ENCODE assay signal across 8 mouse cellular contexts in genomic region chr3:54807666-54808217, GRCm38 (mm10). TPM values are rescaled to one million over a fixed set of nuclear protein-coding genes. Genes with fewer than 3 reads are reported as not detected.
DNase-seq lines count a peak whose midpoint lies in the region; ATAC-seq lines count a peak whose summit lies in the region.

Gene Rfxap (minus strand): TSS chr3:54807791.

- peak within 1 kb of the TSS; percentile 96 for H3K9ac ChIP-seq in heart, embryonic 14.5 days (ENCODE audit: low read length)
- peak within 1 kb of the TSS; percentile 96 for H3K9ac ChIP-seq in liver, embryonic 13.5 days
- peak within 1 kb of the TSS; percentile 98 for H3K9ac ChIP-seq in stomach, embryonic 16.5 days (ENCODE audit: low read length)

- H3K9me3 ChIP-seq in heart, embryonic 14.5 days (ENCODE audit: control insufficient read depth, low read length) = no peaks in the 10 kb centered on the region
- H3K9me3 ChIP-seq in liver, embryonic 13.5 days (replicated peaks) = no peaks in the 10 kb centered on the region
- no peaks in the 10 kb centered on the region for H3K9me3 ChIP-seq in stomach, embryonic 16.5 days (replicated peaks; ENCODE audit: control insufficient read depth, low read length)

- H3K27me3 ChIP-seq in heart, embryonic 14.5 days (ENCODE audit: control insufficient read depth, insufficient read depth, low read length) = no peaks in the 10 kb centered on the region
- 0 out of 2 replicates have a peak, but pooled peaks cover 3% of the 10 kb centered on the region for H3K27me3 ChIP-seq in liver, embryonic 13.5 days
- no peaks in the 10 kb centered on the region for H3K27me3 ChIP-seq in stomach, embryonic 16.5 days (ENCODE audit: control insufficient read depth, insufficient read depth, low read length)

- H3K4me2 ChIP-seq in heart, embryonic 14.5 days (ENCODE audit: low read length) = peak within 1 kb of the TSS; percentile 96
- H3K4me2 ChIP-seq in liver, embryonic 13.5 days = peak within 1 kb of the TSS; percentile 98
- peak within 1 kb of the TSS; percentile 55 for H3K4me2 ChIP-seq in stomach, embryonic 16.5 days (ENCODE audit: low read depth, low read length)

- H3K36me3 ChIP-seq in heart, embryonic 14.5 days (ENCODE audit: control insufficient read depth, insufficient read depth, low read length) = peaks cover 22% of the 10 kb centered on the region
- peaks cover 20% of the 10 kb centered on the region for H3K36me3 ChIP-seq in liver, embryonic 13.5 days
- peaks cover 9% of the 10 kb centered on the region; the same call in 1 of the 2 replicates for H3K36me3 ChIP-seq in stomach, embryonic 16.5 days (ENCODE audit: control insufficient read depth, insufficient read depth, low read length)

- peak; percentile 84 for ATAC-seq in CD4-positive, CD25-positive, alpha-beta regulatory T cell, adult 4 months
- ATAC-seq in heart, embryonic 14.5 days (ENCODE audit: insufficient number of reproducible peaks, insufficient read depth, low FRiP score, low read depth) = peak; percentile 94
- peak; percentile 93 for ATAC-seq in liver, embryonic 13.5 days (ENCODE audit: low read depth)
- peak; percentile 97 for ATAC-seq in stomach, embryonic 16.5 days (ENCODE audit: insufficient read depth, low FRiP score)

- peaks cover 3% of the 10 kb centered on the region in 2 experiments; a peak in 2 of 4 replicates for H3K4me1 ChIP-seq in heart, embryonic 14.5 days (ENCODE audit: control insufficient read depth in 2 of 2, insufficient read depth in 2 of 2, low read length in 2 of 2)
- H3K4me1 ChIP-seq in liver, embryonic 13.5 days (replicated peaks) = peaks cover 27% of the 10 kb centered on the region
- H3K4me1 ChIP-seq in stomach, embryonic 16.5 days (ENCODE audit: control insufficient read depth, insufficient read depth, low read length) = peaks cover 11% of the 10 kb centered on the region

- WGBS in heart, embryonic 14.5 days = under 1% methylated on average over 52 of the region's 52 CpGs
- under 1% methylated on average over 52 of the region's 52 CpGs for WGBS in liver, embryonic 13.5 days (ENCODE audit: insufficient replicate concordance)
- WGBS in stomach, embryonic 16.5 days = under 1% methylated on average over 52 of the region's 52 CpGs

- H3K27ac ChIP-seq in heart, embryonic 14.5 days (replicated peaks in 1 of 2; ENCODE audit: control insufficient read depth in 1 of 2, insufficient read depth in 1 of 2, low read depth in 2 of 2, low read length in 2 of 2) = peak within 1 kb of the TSS; percentile 81 to 93
- peak within 1 kb of the TSS; percentile 84 for H3K27ac ChIP-seq in liver, embryonic 13.5 days
- peak within 1 kb of the TSS; percentile 94 for H3K27ac ChIP-seq in stomach, embryonic 16.5 days (ENCODE audit: low read length)

- peak within 1 kb of the TSS; percentile 85 to 95 for H3K4me3 ChIP-seq in heart, embryonic 14.5 days (ENCODE audit: control insufficient read depth in 1 of 2, insufficient read depth in 1 of 2, low read depth in 1 of 2, low read length in 2 of 2)
- H3K4me3 ChIP-seq in liver, embryonic 13.5 days (replicated peaks) = peak within 1 kb of the TSS; percentile 88
- peak within 1 kb of the TSS; percentile 55 for H3K4me3 ChIP-seq in stomach, embryonic 16.5 days (replicated peaks; ENCODE audit: low read length)

- DNase-seq in c-Kit-negative CD71-positive TER-119-positive erythroid progenitor cells, embryonic 14.5 days (ENCODE audit: low read depth, low spot score) = peak; percentile 91
- DNase-seq in fibroblast of lung, adult 2 months (ENCODE audit: low read depth) = peak; percentile 93
- peak; percentile 97 for DNase-seq in kidney, postnatal 14 days
- peak; percentile 96 for DNase-seq in liver, embryonic 13.5 days
- peak; percentile 98 for DNase-seq in neural tube, embryonic 10.5 days (ENCODE audit: extremely low spot score, low spot score)

RNA-seq across cellular contexts. Expression of gene Rfxap, which starts in this region (rescaled TPM):
- polyA plus RNA-seq in CD4-positive, CD25-positive, alpha-beta regulatory T cell, adult 4 months (2017; shearing (Covaris generic)) = 1 to 10 TPM; 3.5 to 6.4 TPM
- 36.3 and 39.5 TPM in 2 replicates for polyA plus RNA-seq in heart, embryonic 14.5 days (2014; fragmentation: Nextera tagmentation; extraction: Ambion mirVana)
- polyA plus RNA-seq in liver, embryonic 13.5 days (2015; fragmentation: Nextera tagmentation; extraction: Ambion mirVana) = 16.6 and 20.9 TPM in 2 replicates
- polyA plus RNA-seq in stomach, embryonic 16.5 days (2015; fragmentation: Nextera tagmentation; extraction: Ambion mirVana) = 19.0 and 19.4 TPM in 2 replicates

Comparison
In these comparisons a context has a peak if more than half of its experiments do, and no peak if none do; other contexts are left out.
1. Peak in every context shown above with its lines: DNase-seq, ATAC-seq, H3K4me3 ChIP-seq and H3K27ac ChIP-seq.